Mouse (Mus musculus): Measurements from ENCODE around the gene Rasef. TPM values are rescaled to one million over a fixed set of nuclear protein-coding genes. Genes with fewer than 3 reads are reported as not detected.

Rasef gene
- 0.09 TPM in 1 of 2 replicates, not detected in the other for polyA plus RNA-seq (2012; ENCODE audit: low replicate concordance)

DNA sequence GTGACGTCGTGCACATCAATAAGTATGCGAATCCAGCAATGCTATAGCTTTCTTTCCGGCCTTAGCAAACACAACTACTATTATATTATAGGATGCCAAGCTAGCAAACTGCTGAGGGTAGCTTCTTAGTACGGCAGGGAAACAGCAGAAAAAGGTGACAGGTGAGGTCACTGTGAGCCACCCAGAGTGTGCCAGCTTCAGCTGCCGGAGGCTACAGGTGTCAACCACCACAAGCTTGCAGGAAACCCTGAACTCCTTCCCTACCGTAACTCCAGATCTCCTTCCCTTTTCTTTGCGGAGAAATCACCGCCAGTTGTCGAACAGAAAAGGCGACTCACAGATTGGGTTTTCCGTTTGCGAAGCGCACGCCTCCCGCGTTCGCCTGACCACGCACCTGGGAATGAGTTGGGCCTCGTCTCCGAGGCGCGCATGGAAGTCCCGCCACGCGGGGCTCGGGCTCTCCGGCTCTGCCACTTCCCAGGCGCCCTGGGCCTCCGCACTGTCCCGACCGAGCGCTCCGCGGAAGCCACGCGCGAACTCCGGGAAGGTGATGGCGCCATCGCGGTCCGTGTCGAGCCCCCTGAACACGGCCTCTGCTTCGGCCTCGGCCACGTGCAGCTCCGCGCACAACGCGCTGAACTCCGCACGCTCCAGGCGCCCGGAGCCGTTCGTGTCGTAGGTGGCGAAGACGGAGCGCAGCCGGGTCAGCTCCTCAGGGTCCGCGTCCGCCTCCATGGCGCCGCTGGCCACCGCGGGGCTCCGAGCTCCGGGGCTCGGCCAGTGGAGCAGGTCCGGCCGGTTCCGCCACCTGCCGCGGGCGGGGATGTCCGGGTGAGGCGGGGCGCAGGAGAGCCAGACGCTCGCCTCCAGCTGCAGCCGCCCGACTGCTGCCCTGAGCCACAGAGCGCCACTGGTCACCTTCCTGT lies at the start of gene Rasef:
Rasef (minus strand) TSS at position 735 of the 926 bp plus-strand sequence.

DNA sequence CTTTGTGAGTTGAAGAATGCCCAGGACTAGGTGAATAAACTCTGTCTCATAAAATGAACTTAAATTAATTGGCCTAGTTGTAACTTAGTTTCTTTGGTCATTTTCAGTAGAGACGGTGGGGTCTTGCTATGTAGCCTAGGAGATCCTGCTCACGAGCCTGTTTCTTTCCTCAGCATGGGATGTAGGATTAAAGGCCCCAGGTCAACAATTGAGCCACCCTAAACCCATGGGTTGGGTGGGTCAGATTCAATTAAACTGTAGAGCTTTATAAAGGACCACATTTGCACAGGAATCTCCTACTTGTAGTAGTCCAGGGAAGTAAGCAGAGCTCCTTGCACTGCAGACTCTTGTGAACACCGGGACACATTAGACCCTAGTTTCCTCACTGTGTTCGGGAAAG lies 107.6 kb downstream of the Rasef start, which contains the start of gene Gm428:
Gm428 (plus strand) TSS at position 301 of the 400 bp plus-strand sequence.

DNA sequence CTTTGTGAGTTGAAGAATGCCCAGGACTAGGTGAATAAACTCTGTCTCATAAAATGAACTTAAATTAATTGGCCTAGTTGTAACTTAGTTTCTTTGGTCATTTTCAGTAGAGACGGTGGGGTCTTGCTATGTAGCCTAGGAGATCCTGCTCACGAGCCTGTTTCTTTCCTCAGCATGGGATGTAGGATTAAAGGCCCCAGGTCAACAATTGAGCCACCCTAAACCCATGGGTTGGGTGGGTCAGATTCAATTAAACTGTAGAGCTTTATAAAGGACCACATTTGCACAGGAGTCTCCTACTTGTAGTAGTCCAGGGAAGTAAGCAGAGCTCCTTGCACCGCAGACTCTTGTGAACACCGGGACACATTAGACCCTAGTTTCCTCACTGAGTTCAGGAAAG lies 122.7 kb downstream of the Rasef start, which contains the start of gene Gm11239:
Gm11239 (plus strand) TSS at position 301 of the 400 bp plus-strand sequence.

Other genes starting within 250 kb of the Rasef start
- gene Gm11238, start 183.1 kb downstream of the Rasef start, polyA plus RNA-seq (2012; ENCODE audit: low replicate concordance), result not detected in 2 replicates
- not detected in 2 replicates for gene Gm11237, start 168.0 kb downstream of the Rasef start, polyA plus RNA-seq (2012; ENCODE audit: low replicate concordance)
- not detected in 2 replicates for gene Gm11236, start 152.9 kb downstream of the Rasef start, polyA plus RNA-seq (2012; ENCODE audit: low replicate concordance)
- gene Gm11239, start 122.6 kb downstream of the Rasef start, polyA plus RNA-seq (2012; ENCODE audit: low replicate concordance), result not detected in 2 replicates
- gene Gm428, start 107.5 kb downstream of the Rasef start, polyA plus RNA-seq (2012; ENCODE audit: low replicate concordance), result not detected in 2 replicates
- not detected in 2 replicates for gene Gm11758, start 85.3 kb upstream of the Rasef start, polyA plus RNA-seq (2012; ENCODE audit: low replicate concordance)
- not detected in 2 replicates for gene Gm11757, start 100.1 kb upstream of the Rasef start, polyA plus RNA-seq (2012; ENCODE audit: low replicate concordance)
- not detected in 2 replicates for gene Gm13871, start 115.0 kb upstream of the Rasef start, polyA plus RNA-seq (2012; ENCODE audit: low replicate concordance)
- gene Gm11756, start 129.8 kb upstream of the Rasef start, polyA plus RNA-seq (2012; ENCODE audit: low replicate concordance), result not detected in 2 replicates
- not detected in 2 replicates for gene 2310002L09Rik, start 159.9 kb upstream of the Rasef start, polyA plus RNA-seq (2012; ENCODE audit: low replicate concordance)
- gene Frmd3, start 222.4 kb upstream of the Rasef start, polyA plus RNA-seq (2012; ENCODE audit: low replicate concordance), result not detected in 2 replicates

All from leukemia stem cell, adult 10-12 weeks (primary cell).